Mouse (Mus musculus): ENCODE measurements around the gene Arl15. TPM values are rescaled to one million over a fixed set of nuclear protein-coding genes. Genes with fewer than 3 reads are reported as not detected.

The Arl15 gene
- polyA plus RNA-seq, 1 experiment from 2014 or later = 9.5 TPM

GRCm38 (mm10) chr13:114124385-114124784, 330.1 kb downstream of the Arl15 start:
- DNase-seq (ENCODE audit: low spot score) (no peak), ATAC-seq (ENCODE audit: insufficient read depth, low FRiP score, low TSS enrichment) (no peak)
- H3K9me3 ChIP-seq (ENCODE audit: control insufficient read depth, low read length) = no peaks in the 10 kb centered on the region
- H3K9ac ChIP-seq (ENCODE audit: low read length) = no peak overlapping the region
- H3K4me1 ChIP-seq (ENCODE audit: control insufficient read depth, insufficient read depth, low read length) = no peaks in the 10 kb centered on the region
- no peak overlapping the region for H3K27ac ChIP-seq (ENCODE audit: low read depth, low read length)
- no peaks in the 10 kb centered on the region for H3K36me3 ChIP-seq (ENCODE audit: control insufficient read depth, insufficient read depth, low read length)
- no peak overlapping the region for H3K4me3 ChIP-seq (ENCODE audit: low read depth, low read length)
- no peak overlapping the region for H3K4me2 ChIP-seq (ENCODE audit: low read depth)
- H3K27me3 ChIP-seq (ENCODE audit: control insufficient read depth, insufficient read depth, low read length) = no peaks in the 10 kb centered on the region
- 88% methylated on average over 10 of the region's 10 CpGs for WGBS

GRCm38 (mm10) chr13:114124991-114125390, 330.7 kb downstream of the Arl15 start:
- Histone ChIP-seq H3K4me3 (ENCODE audit: low read depth, low read length) (no peak overlapping the region), H3K27ac (ENCODE audit: low read depth, low read length) (no peak overlapping the region), H3K4me2 (ENCODE audit: low read depth) (no peak overlapping the region), H3K9me3 (ENCODE audit: control insufficient read depth, low read length) (no peaks in the 10 kb centered on the region), H3K27me3 (ENCODE audit: control insufficient read depth, insufficient read depth, low read length) (no peaks in the 10 kb centered on the region), H3K36me3 (ENCODE audit: control insufficient read depth, insufficient read depth, low read length) (no peaks in the 10 kb centered on the region), H3K4me1 (ENCODE audit: control insufficient read depth, insufficient read depth, low read length) (no peaks in the 10 kb centered on the region), H3K9ac (ENCODE audit: low read length) (no peak overlapping the region)
- no peak for ATAC-seq (ENCODE audit: insufficient read depth, low FRiP score, low TSS enrichment)
- 63% methylated on average over 12 of the region's 12 CpGs for WGBS
- no peak for DNase-seq (ENCODE audit: low spot score)

- Histone ChIP-seq H3K4me2 (ENCODE audit: low read depth) (no peak overlapping the region), H3K4me1 (ENCODE audit: control insufficient read depth, insufficient read depth, low read length) (no peaks in the 10 kb centered on the region)
- DNase-seq (ENCODE audit: low spot score) = no peak
Measured at GRCm38 (mm10) chr13:114128366-114128765, 334.1 kb downstream of the Arl15 start.

GRCm38 (mm10) chr13:114129986-114130385, 335.7 kb downstream of the Arl15 start:
- Histone ChIP-seq H3K9ac (ENCODE audit: low read length) (no peak overlapping the region), H3K27me3 (ENCODE audit: control insufficient read depth, insufficient read depth, low read length) (no peaks in the 10 kb centered on the region), H3K4me2 (ENCODE audit: low read depth) (no peak overlapping the region), H3K4me3 (ENCODE audit: low read depth, low read length) (no peak overlapping the region), H3K4me1 (ENCODE audit: control insufficient read depth, insufficient read depth, low read length) (no peaks in the 10 kb centered on the region), H3K27ac (ENCODE audit: low read depth, low read length) (no peak overlapping the region), H3K9me3 (ENCODE audit: control insufficient read depth, low read length) (no peaks in the 10 kb centered on the region), H3K36me3 (ENCODE audit: control insufficient read depth, insufficient read depth, low read length) (no peaks in the 10 kb centered on the region)
- DNase-seq (ENCODE audit: low spot score) (no peak), ATAC-seq (ENCODE audit: insufficient read depth, low FRiP score, low TSS enrichment) (no peak)
- 78% methylated on average over 11 of the region's 11 CpGs for WGBS

More at GRCm38 (mm10) chr13:114128366-114128765, 334.1 kb downstream of the Arl15 start:
- Histone ChIP-seq H3K36me3 (ENCODE audit: control insufficient read depth, insufficient read depth, low read length) (no peaks in the 10 kb centered on the region), H3K9me3 (ENCODE audit: control insufficient read depth, low read length) (no peaks in the 10 kb centered on the region), H3K9ac (ENCODE audit: low read length) (no peak overlapping the region), H3K27ac (ENCODE audit: low read depth, low read length) (no peak overlapping the region), H3K27me3 (ENCODE audit: control insufficient read depth, insufficient read depth, low read length) (no peaks in the 10 kb centered on the region), H3K4me3 (ENCODE audit: low read depth, low read length) (no peak overlapping the region)
- 93% methylated on average over 2 of the region's 2 CpGs for WGBS
- no peak for ATAC-seq (ENCODE audit: insufficient read depth, low FRiP score, low TSS enrichment)

GRCm38 (mm10) chr13:114130566-114131319, 336.4 kb downstream of the Arl15 start:
- WGBS = 65% methylated on average over 11 of the region's 11 CpGs
- Histone ChIP-seq H3K9ac (ENCODE audit: low read length) (no peak overlapping the region), H3K9me3 (ENCODE audit: control insufficient read depth, low read length) (no peaks in the 10 kb centered on the region), H3K4me1 (ENCODE audit: control insufficient read depth, insufficient read depth, low read length) (no peaks in the 10 kb centered on the region), H3K27me3 (ENCODE audit: control insufficient read depth, insufficient read depth, low read length) (no peaks in the 10 kb centered on the region), H3K27ac (ENCODE audit: low read depth, low read length) (no peak overlapping the region), H3K4me2 (ENCODE audit: low read depth) (no peak overlapping the region), H3K4me3 (ENCODE audit: low read depth, low read length) (no peak overlapping the region), H3K36me3 (ENCODE audit: control insufficient read depth, insufficient read depth, low read length) (no peaks in the 10 kb centered on the region)
- ATAC-seq (ENCODE audit: insufficient read depth, low FRiP score, low TSS enrichment) (no peak), DNase-seq (ENCODE audit: low spot score) (no peak)

- no peak for DNase-seq (ENCODE audit: low spot score)
- H3K27me3 ChIP-seq (ENCODE audit: control insufficient read depth, insufficient read depth, low read length) = no peaks in the 10 kb centered on the region
- ATAC-seq (ENCODE audit: insufficient read depth, low FRiP score, low TSS enrichment) = no peak
- H3K9ac ChIP-seq (ENCODE audit: low read length) = no peak overlapping the region
- no peaks in the 10 kb centered on the region for H3K4me1 ChIP-seq (ENCODE audit: control insufficient read depth, insufficient read depth, low read length)
- H3K27ac ChIP-seq (ENCODE audit: low read depth, low read length) = no peak overlapping the region
- WGBS = 72% methylated on average over 8 of the region's 8 CpGs
- no peaks in the 10 kb centered on the region for H3K36me3 ChIP-seq (ENCODE audit: control insufficient read depth, insufficient read depth, low read length)
- no peak overlapping the region for H3K4me2 ChIP-seq (ENCODE audit: low read depth)
- no peak overlapping the region for H3K4me3 ChIP-seq (ENCODE audit: low read depth, low read length)
- H3K9me3 ChIP-seq (ENCODE audit: control insufficient read depth, low read length) = no peaks in the 10 kb centered on the region
Measured at GRCm38 (mm10) chr13:114138921-114139320, 344.6 kb downstream of the Arl15 start.

GRCm38 (mm10) chr13:114139570-114139969, 345.3 kb downstream of the Arl15 start:
- WGBS = 81% methylated on average over 9 of the region's 9 CpGs
- DNase-seq (ENCODE audit: low spot score) = no peak
- no peak overlapping the region for H3K27ac ChIP-seq (ENCODE audit: low read depth, low read length)

GRCm38 (mm10) chr13:114142826-114143225, 348.5 kb downstream of the Arl15 start:
- no peak overlapping the region for H3K27ac ChIP-seq (ENCODE audit: low read depth, low read length)
- no peak for DNase-seq (ENCODE audit: low spot score)
- ATAC-seq (ENCODE audit: insufficient read depth, low FRiP score, low TSS enrichment) = no peak
- 76% methylated on average over 8 of the region's 8 CpGs for WGBS
- H3K27me3 ChIP-seq (ENCODE audit: control insufficient read depth, insufficient read depth, low read length) = no peaks in the 10 kb centered on the region
- H3K36me3 ChIP-seq (ENCODE audit: control insufficient read depth, insufficient read depth, low read length) = no peaks in the 10 kb centered on the region
- no peak overlapping the region for H3K4me3 ChIP-seq (ENCODE audit: low read depth, low read length)
- no peak overlapping the region for H3K9ac ChIP-seq (ENCODE audit: low read length)
- no peaks in the 10 kb centered on the region for H3K9me3 ChIP-seq (ENCODE audit: control insufficient read depth, low read length)
- 0 out of 2 replicates have a peak, but pooled peaks cover 2% of the 10 kb centered on the region for H3K4me1 ChIP-seq (ENCODE audit: control insufficient read depth, insufficient read depth, low read length)
- H3K4me2 ChIP-seq (ENCODE audit: low read depth) = no peak overlapping the region

More at GRCm38 (mm10) chr13:114139570-114139969, 345.3 kb downstream of the Arl15 start:
- H3K4me2 ChIP-seq (ENCODE audit: low read depth) = no peak overlapping the region
- H3K9me3 ChIP-seq (ENCODE audit: control insufficient read depth, low read length) = no peaks in the 10 kb centered on the region
- H3K36me3 ChIP-seq (ENCODE audit: control insufficient read depth, insufficient read depth, low read length) = no peaks in the 10 kb centered on the region
- H3K27me3 ChIP-seq (ENCODE audit: control insufficient read depth, insufficient read depth, low read length) = no peaks in the 10 kb centered on the region
- H3K4me1 ChIP-seq (ENCODE audit: control insufficient read depth, insufficient read depth, low read length) = 0 out of 2 replicates have a peak, but pooled peaks cover 2% of the 10 kb centered on the region
- H3K9ac ChIP-seq (ENCODE audit: low read length) = no peak overlapping the region
- ATAC-seq (ENCODE audit: insufficient read depth, low FRiP score, low TSS enrichment) = no peak
- no peak overlapping the region for H3K4me3 ChIP-seq (ENCODE audit: low read depth, low read length)

- ATAC-seq (ENCODE audit: insufficient read depth, low FRiP score, low TSS enrichment) (no peak), DNase-seq (ENCODE audit: low spot score) (no peak)
- Histone ChIP-seq H3K9ac (ENCODE audit: low read length) (no peak overlapping the region), H3K9me3 (ENCODE audit: control insufficient read depth, low read length) (no peaks in the 10 kb centered on the region), H3K27ac (ENCODE audit: low read depth, low read length) (no peak overlapping the region), H3K36me3 (ENCODE audit: control insufficient read depth, insufficient read depth, low read length) (no peaks in the 10 kb centered on the region), H3K4me2 (ENCODE audit: low read depth) (no peak overlapping the region), H3K27me3 (ENCODE audit: control insufficient read depth, insufficient read depth, low read length) (no peaks in the 10 kb centered on the region), H3K4me1 (ENCODE audit: control insufficient read depth, insufficient read depth, low read length) (0 out of 2 replicates have a peak, but pooled peaks cover 2% of the 10 kb centered on the region), H3K4me3 (ENCODE audit: low read depth, low read length) (no peak overlapping the region)
- WGBS = 85% methylated on average over 1 of the region's 1 CpGs
Measured at GRCm38 (mm10) chr13:114143247-114143646, 348.9 kb downstream of the Arl15 start.

Data from neural tube, embryonic 11.5 days (tissue).